Mouse (Mus musculus) MEL (cell line): ENCODE measurements around the gene Gm37240. TPM values are rescaled to one million over a fixed set of nuclear protein-coding genes. Genes with fewer than 3 reads are reported as not detected.

Experiments used
- DNase-seq: peaks from one replicate; pipeline ENCODE4 v3.0.0; 2011; ENCODE audit warnings: low read depth, low spot score
- H3K27ac ChIP-seq: 2 replicates; pipeline ENCODE4 v1.5.1; 2012; ENCODE audit warnings: low read depth, mild to moderate bottlenecking, control low read depth, low read length, moderate library complexity; ENCODE audit not compliant: control insufficient read depth
- H3K27me3 ChIP-seq, 2 experiments: fragments of 150-350 bp in 1 of 2; sonication (generic) in 1 of 2; 2 replicates each; pipeline ENCODE4 v1.6.1; 2012; ENCODE audit warnings: low read length in 2 of 2, mild to moderate bottlenecking in 2 of 2, improper control_type of control experiment in 1 of 2, moderate library complexity in 1 of 2; ENCODE audit not compliant: insufficient read depth in 2 of 2, control insufficient read depth in 1 of 2
- H3K36me3 ChIP-seq, 2 experiments: 2 replicates each; pipeline ENCODE4 v1.6.1; 2012 to 2014; ENCODE audit warnings: low read length in 2 of 2, improper control_type of control experiment in 1 of 2, inconsistent platforms in 1 of 2, mild to moderate bottlenecking in 1 of 2; ENCODE audit not compliant: insufficient read depth in 2 of 2, control insufficient read depth in 1 of 2
- H3K4me1 ChIP-seq, 2 experiments: fragments of 150-350 bp in 1 of 2; sonication (generic) in 1 of 2; 2 replicates each; pipeline ENCODE4 v1.6.1; 2012; ENCODE audit warnings: low read length in 2 of 2, improper control_type of control experiment in 1 of 2, mild to moderate bottlenecking in 1 of 2; ENCODE audit not compliant: insufficient read depth in 2 of 2, control insufficient read depth in 1 of 2
- H3K4me3 ChIP-seq, 2 experiments: fragments of 150-350 bp in 1 of 2; sonication (generic) in 1 of 2; 2 replicates each; pipeline ENCODE4 v1.5.1; 2012; ENCODE audit warnings: low read depth in 2 of 2, low read length in 2 of 2, mild to moderate bottlenecking in 2 of 2, moderate library complexity in 2 of 2, control low read depth in 1 of 2, improper control_type of control experiment in 1 of 2; ENCODE audit not compliant: control insufficient read depth in 1 of 2, insufficient read depth in 1 of 2
- H3K79me2 ChIP-seq: 2 replicates; pipeline ENCODE4 v1.6.1; 2012; ENCODE audit warnings: mild to moderate bottlenecking, low read length, moderate library complexity; ENCODE audit not compliant: control insufficient read depth, poor library complexity, insufficient read depth
- H3K9ac ChIP-seq: 2 replicates; pipeline ENCODE4 v1.6.1; 2012; ENCODE audit warnings: low read depth, mild to moderate bottlenecking, control low read depth, low read length, moderate library complexity; ENCODE audit not compliant: control insufficient read depth, poor library complexity, severe bottlenecking
- H3K9me3 ChIP-seq: fragments of 150-350 bp; sonication (generic); replicated peaks from 2 replicates; pipeline ENCODE4 v1.6.1; 2012; ENCODE audit warnings: mild to moderate bottlenecking, low read length, improper control_type of control experiment, moderate library complexity; ENCODE audit not compliant: insufficient read depth
- BHLHE40 ChIP-seq: IDR thresholded peaks from 2 replicates; pipeline ENCODE4 v1.6.1; 2012; ENCODE audit warnings: low read depth, mild to moderate bottlenecking, inconsistent platforms, low read length, improper control_type of control experiment, borderline replicate concordance
- CHD1 ChIP-seq: IDR thresholded peaks from 2 replicates; pipeline ENCODE4 v1.6.1; 2012; ENCODE audit warnings: low read depth, mild to moderate bottlenecking, inconsistent platforms, low read length, improper control_type of control experiment
- E2F4 ChIP-seq: IDR thresholded peaks from 2 replicates; pipeline ENCODE4 v1.6.1; 2011; ENCODE audit warnings: low read depth, low read length, improper control_type of control experiment, borderline replicate concordance
- HCFC1 ChIP-seq: IDR thresholded peaks from 2 replicates; pipeline ENCODE4 v1.6.1; 2012; ENCODE audit warnings: low read depth, mild to moderate bottlenecking, inconsistent platforms, low read length, improper control_type of control experiment, moderate library complexity
- JUND ChIP-seq: IDR thresholded peaks from 2 replicates; pipeline ENCODE4 v1.6.1; 2011; ENCODE audit warnings: low read depth, mild to moderate bottlenecking, improper control_type of control experiment, low read length
- KAT2A ChIP-seq: conservative IDR thresholded peaks from 2 replicates; pipeline ENCODE4 v1.6.1; 2012; ENCODE audit warnings: low read depth, low read length, improper control_type of control experiment, inconsistent platforms
- MYB ChIP-seq: IDR thresholded peaks from 2 replicates; pipeline ENCODE4 v1.6.1; 2011; ENCODE audit warnings: mild to moderate bottlenecking, low read depth, low read length, improper control_type of control experiment
- MYC ChIP-seq: IDR thresholded peaks from 2 replicates; pipeline ENCODE4 v1.6.1; 2011; ENCODE audit warnings: low read depth, mild to moderate bottlenecking, low read length, improper control_type of control experiment, moderate library complexity
- POLR2A ChIP-seq, 2 experiments: IDR thresholded peaks; 2 replicates each; pipeline ENCODE4 v1.6.1; 2011 to 2012; ENCODE audit warnings: low read length in 2 of 2, mild to moderate bottlenecking in 2 of 2, control low read depth in 1 of 2, improper control_type of control experiment in 1 of 2, low read depth in 1 of 2, moderate library complexity in 1 of 2; ENCODE audit not compliant: control insufficient read depth in 1 of 2, insufficient read depth in 1 of 2, poor library complexity in 1 of 2
- POLR2AphosphoS5 ChIP-seq: IDR thresholded peaks from 2 replicates; pipeline ENCODE4 v1.6.1; 2012; ENCODE audit warnings: low read depth, borderline replicate concordance, mild to moderate bottlenecking, inconsistent platforms, low read length, moderate library complexity, mixed read lengths
- RCOR1 ChIP-seq: IDR thresholded peaks from 2 replicates; pipeline ENCODE4 v1.6.1; 2012; ENCODE audit warnings: low read depth, mild to moderate bottlenecking, inconsistent platforms, low read length, improper control_type of control experiment
- SMC3 ChIP-seq: IDR thresholded peaks from 2 replicates; pipeline ENCODE4 v1.6.1; 2011; ENCODE audit warnings: low read depth, low read length, improper control_type of control experiment
- TCF12 ChIP-seq: IDR thresholded peaks from 2 replicates; pipeline ENCODE4 v1.6.1; 2014; ENCODE audit warnings: low read depth, mild to moderate bottlenecking, inconsistent platforms, low read length, improper control_type of control experiment, moderate library complexity
- USF1 ChIP-seq: IDR thresholded peaks from 2 replicates; pipeline ENCODE4 v1.6.1; 2014; ENCODE audit warnings: low read depth, mild to moderate bottlenecking, inconsistent platforms, low read length, improper control_type of control experiment, moderate library complexity
- ZC3H11A ChIP-seq: IDR thresholded peaks from 2 replicates; pipeline ENCODE4 v1.6.1; 2012; ENCODE audit warnings: low read depth, mild to moderate bottlenecking, inconsistent platforms, low read length, improper control_type of control experiment
- ZKSCAN1 ChIP-seq: IDR thresholded peaks from 2 replicates; pipeline ENCODE4 v1.6.1; 2012; ENCODE audit warnings: low read depth, mild to moderate bottlenecking, inconsistent platforms, low read length, improper control_type of control experiment, moderate library complexity
- ZNF384 ChIP-seq: IDR thresholded peaks from 2 replicates; pipeline ENCODE4 v1.6.1; 2012; ENCODE audit warnings: low read depth, mild to moderate bottlenecking, inconsistent platforms, low read length, improper control_type of control experiment
- polyA plus RNA-seq, 2 experiments: library from polyadenylated mRNA; stranded (reverse) in 1 of 2; unstranded in 1 of 2; fragments of >175 nt in 1 of 2; fragments of >200 nt in 1 of 2; gene quantifications; 2 replicates each; pipeline versions ENCODE4 v1.2.1 to v1.2.4; 2012; ENCODE audit warnings: low replicate concordance in 2 of 2, low read depth in 1 of 2; ENCODE audit not compliant: insufficient read length in 2 of 2, insufficient read depth in 1 of 2, missing spikeins in 1 of 2
- total RNA-seq: library from RNA; depleted of rRNA; stranded (reverse); fragments of 300-350 nt; gene quantifications from 2 replicates; pipeline ENCODE4 v1.2.3, GENCODE M21; 2012

The Gm37240 gene
- total and polyA plus RNA-seq, 3 experiments, result 0.04 TPM; not detected in 2

DNA sequence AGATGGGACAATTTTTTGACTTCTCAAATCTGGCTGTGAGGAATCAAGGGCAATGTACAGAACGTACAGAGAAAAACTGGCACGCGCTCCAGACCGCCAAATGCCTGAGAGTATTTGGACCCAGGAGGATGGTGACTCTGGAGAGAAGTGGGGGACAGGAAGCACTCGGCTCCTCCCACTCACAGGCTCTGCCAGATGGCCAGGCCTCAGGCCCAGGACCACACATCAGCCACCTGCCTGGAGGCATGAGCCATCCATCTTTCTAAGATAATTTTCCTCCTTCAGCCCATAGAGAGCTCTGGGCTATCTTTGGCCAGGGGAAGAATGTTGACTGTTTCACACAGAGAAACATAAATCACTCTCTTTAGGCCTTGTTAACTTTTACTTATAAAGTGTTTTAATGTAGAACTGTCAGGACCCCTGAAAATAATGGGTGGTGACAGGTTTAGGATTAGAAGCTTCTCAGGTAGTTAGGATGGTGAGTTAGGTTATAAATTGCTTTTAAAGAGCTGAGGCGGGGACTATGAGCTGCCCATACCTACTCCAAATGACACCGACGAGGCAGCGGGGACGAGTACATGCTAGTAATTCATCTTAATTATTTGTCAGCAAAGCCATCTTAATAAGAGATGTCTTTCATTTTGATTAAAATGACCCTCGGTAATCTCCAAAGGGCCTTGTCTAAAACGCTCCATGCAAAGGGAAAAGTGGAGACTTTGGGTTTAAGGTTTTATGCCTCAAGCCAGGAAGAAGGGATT, 546.0 kb downstream of the Gm37240 start:
- Histone ChIP-seq H3K79me2 (no peaks in the 10 kb centered on the region), H3K9me3 (no peaks in the 10 kb centered on the region), H3K27ac (no peak overlapping the region), H3K36me3 (no peaks in the 10 kb centered on the region), H3K27me3 (no peaks in the 10 kb centered on the region; a peak in 1 of 4 replicates), H3K4me3 (no peak overlapping the region), H3K9ac (no peak overlapping the region), H3K4me1 (no peaks in the 10 kb centered on the region)
- DNase-seq, result no peak
- TF ChIP-seq KAT2A (no peak), TCF12 (no peak), CHD1 (no peak), USF1 (no peak), JUND (no peak), MYC (no peak), ZC3H11A (no peak), POLR2A (IDR thresholded peaks at IDR 0.05; ENCODE audit: control insufficient read depth in 1 of 2, insufficient read depth in 1 of 2, low read depth in 1 of 2, low read length in 2 of 2, poor library complexity in 1 of 2) (no peak), RCOR1 (no peak)

DNA sequence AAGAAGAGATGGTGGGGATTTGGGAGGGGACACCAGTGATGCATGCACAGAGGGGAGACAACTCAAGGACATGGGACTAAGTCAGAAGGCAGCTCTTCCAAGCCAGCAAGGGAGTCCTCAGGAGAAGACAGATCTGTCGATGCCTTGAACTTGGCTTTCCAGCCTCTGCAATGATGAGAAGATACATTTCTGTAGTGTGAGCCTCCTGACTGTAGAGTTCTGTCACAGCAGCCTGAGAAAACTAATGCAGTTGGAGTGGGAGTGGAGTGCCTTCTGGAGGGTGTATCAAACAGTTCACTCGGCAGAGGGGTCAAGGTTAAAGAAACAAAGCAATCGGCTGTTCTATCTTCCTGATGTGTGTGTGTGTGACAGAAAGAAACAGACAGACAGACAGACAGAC, 546.8 kb downstream of the Gm37240 start:
- no peak overlapping the region for H3K27ac ChIP-seq
- H3K27me3 ChIP-seq, result no peaks in the 10 kb centered on the region; a peak in 1 of 4 replicates
- no peaks in the 10 kb centered on the region for H3K9me3 ChIP-seq
- H3K9ac ChIP-seq, result no peak overlapping the region
- TF ChIP-seq SMC3, result no peak
- no peak for TF ChIP-seq TCF12
- TF ChIP-seq CHD1, result no peak
- no peak for TF ChIP-seq MYB
- no peak for TF ChIP-seq ZKSCAN1
- TF ChIP-seq ZNF384, result no peak
- TF ChIP-seq E2F4, result no peak
- TF ChIP-seq HCFC1, result no peak
- no peak for TF ChIP-seq BHLHE40
- TF ChIP-seq POLR2AphosphoS5, result no peak
- no peaks in the 10 kb centered on the region for H3K4me1 ChIP-seq
- no peaks in the 10 kb centered on the region for H3K79me2 ChIP-seq
- no peak for DNase-seq
- H3K4me3 ChIP-seq, result no peak overlapping the region
- no peaks in the 10 kb centered on the region for H3K36me3 ChIP-seq
